Mouse (Mus musculus) layer of hippocampus, adult 2 months (tissue): ENCODE measurements at regions not wholly inside any gene's neighbourhood (a gene's known extent, or its start where the extent isn't known, plus 50 kb on each side); places are given as distances from the start of the nearest gene placed in this dataset.

Source experiments
- DNase-seq, 2 experiments: peaks; one replicate each; pipeline ENCODE4 v3.0.0; 2022; ENCODE audit warnings: low spot score in 2 of 2
- H3K27ac ChIP-seq: fragments of 200-600 bp; 2 replicates; pipeline ENCODE4 v1.8.1; 2022
- H3K4me3 ChIP-seq: fragments of 200-600 bp; 2 replicates; pipeline ENCODE4 v1.8.1; 2022; ENCODE audit warnings: mild to moderate bottlenecking
- CTCF ChIP-seq: fragments of 200-600 bp; conservative IDR thresholded peaks from 2 replicates; pipeline ENCODE4 v1.8.1; 2022; ENCODE audit warnings: antibody characterized with exemption, mild to moderate bottlenecking, moderate library complexity

DNA sequence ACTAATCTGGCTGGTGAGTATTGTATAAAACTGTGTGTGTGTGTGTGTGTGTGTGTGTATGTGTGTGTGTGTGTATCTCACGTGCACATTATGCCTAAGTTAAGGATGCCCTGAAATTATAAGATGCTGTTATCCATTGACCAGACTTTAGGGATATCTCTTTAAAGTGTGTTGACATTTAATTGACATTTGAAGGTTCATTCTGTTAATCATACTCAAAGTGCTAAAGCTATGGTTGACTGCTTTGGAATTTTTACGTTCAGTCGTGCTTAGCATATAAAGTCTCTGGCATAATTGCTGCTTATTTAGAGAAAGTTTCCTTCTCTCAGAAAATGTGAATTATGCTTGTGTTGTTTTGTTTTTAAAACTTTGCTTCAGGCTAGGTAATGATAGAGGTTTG lies 135.9 kb downstream of the Ogfrl1 start:
- Histone ChIP-seq H3K4me3 (no peak overlapping the region), H3K27ac (no peak overlapping the region)
- no peak for DNase-seq
- TF ChIP-seq CTCF, result no peak

DNA sequence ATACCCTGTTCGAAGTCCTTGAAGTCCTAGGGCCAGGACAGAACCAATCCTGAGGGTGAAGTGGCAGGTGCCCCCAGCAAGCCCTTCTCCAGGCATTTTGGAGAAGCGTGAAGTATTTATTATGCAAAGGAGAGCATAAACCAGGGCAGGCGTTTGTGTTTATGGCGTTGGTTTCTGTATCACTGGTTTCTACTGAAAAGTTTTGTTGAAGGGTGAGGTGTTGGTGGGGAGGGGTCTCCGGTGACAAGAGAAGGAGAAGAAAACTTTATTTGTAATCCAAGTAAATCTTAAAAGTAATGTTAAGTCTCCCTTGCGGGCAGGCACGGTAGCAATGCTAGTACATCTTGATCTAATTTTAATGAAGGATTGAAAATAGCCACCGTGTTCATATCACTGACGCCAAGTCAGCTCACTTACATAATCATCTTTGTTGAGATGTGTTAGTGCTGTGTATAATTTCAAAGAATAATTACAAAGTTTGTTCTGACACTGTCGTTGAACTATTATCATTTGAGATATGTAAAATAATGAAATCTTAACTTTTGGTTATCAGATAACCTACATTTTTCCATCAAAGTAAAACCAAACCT lies 140.2 kb downstream of the Ogfrl1 start:
- Histone ChIP-seq H3K27ac (peak overlapping the region; percentile 90), H3K4me3 (peak overlapping the region; percentile 78)
- TF ChIP-seq CTCF, result no peak
- DNase-seq, result no peak

DNA sequence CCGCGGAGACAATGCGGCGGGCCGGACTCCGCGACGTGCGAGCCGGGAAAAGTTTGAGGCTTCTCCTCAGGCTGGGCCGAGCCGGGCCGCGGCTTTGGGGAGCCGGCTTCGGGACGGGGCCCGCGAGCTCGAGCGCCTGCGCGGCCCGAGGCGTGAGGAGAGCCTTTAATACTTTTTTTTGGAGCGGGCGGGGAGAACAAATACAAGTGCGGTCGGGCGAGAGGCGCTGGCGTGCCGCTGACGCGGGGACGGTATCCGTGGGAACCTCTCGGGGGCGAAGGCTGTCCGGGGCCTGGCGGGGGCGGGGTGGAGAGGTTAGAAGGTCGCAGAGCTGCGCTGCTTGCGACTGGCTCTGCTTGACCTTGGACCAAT lies 141.0 kb downstream of the Ogfrl1 start:
- TF ChIP-seq CTCF, result no peak
- Histone ChIP-seq H3K4me3 (peak overlapping the region; percentile 78), H3K27ac (peak overlapping the region; percentile 90)
- peak; percentile 58 to 66 for DNase-seq

DNA sequence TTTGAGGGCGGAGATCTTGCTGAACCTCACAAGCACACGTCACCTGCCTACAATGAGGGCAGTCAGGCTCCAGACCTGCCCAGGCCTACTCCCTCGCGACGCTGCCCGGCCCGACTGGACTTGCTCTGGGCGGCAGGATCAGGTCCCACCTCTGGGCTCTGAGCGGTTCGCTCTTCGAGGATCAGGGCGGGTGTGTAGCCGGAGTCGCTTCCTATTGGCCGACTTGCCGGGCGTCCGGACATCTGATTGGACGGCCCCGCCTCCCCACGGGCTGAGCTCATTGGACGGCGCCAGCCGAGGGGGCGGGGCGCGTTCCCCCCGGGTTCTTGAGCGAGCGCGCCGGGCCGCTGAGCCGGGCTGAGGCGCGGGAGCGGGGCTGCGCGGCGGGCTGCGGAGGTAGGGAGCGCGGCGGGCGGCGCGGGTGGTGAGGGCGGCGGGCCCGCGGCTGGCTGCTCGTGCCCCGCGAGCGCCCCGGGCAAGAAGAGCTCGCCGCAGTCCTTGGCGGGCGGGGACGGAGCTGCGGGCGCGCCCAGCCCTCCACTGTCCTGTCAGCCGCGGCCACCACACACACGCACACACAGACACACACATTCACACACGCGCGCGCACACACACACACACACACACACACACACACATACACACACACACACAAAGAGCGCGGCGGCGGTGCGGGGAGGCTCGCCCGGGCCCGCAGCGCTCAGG lies 141.5 kb downstream of the Ogfrl1 start:
- peak overlapping the region; percentile 90 for H3K27ac ChIP-seq
- H3K4me3 ChIP-seq, result peak overlapping the region; percentile 78
- peak; percentile 96 for DNase-seq
- no peak for TF ChIP-seq CTCF

DNA sequence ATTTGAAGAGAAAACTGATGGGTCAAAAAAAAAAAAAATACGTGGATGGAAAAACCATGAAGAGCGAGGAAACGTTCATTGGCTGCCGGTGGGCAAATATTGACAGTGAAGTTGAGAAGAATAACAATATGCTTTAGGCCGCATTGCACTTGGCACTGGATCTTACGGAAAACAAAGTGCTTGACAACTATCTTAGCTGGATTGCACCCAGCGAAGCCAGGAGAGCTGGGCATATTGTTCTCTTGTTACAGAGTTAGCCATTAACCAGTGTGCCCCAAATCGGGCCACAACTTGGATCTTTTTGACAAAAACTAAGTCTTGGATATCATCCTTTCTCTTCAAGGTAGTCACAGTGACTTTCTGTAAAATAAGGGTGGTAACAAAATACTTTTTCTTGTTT lies 143.3 kb downstream of the Ogfrl1 start:
- no peak overlapping the region for H3K27ac ChIP-seq
- H3K4me3 ChIP-seq, result no peak overlapping the region

DNA sequence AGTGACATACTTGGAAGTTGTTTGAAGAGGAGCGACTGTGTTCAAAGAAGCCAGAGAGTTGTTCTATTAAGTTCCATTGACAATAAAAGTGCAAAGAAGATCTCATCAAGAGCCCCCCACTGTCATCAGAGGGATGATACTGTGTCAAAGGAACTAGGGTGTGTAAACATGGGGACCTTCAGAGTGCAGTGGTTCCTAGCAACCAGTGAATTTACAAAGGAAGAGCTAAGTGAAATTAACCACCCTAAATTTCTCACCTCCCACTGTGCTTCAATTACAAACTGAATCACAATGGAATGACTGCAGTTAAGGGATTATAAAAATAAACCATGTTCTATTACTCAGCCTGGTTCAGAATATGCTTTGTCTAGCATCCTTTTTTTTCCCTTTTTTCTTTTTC lies 129.5 kb upstream of the 4933415F23Rik start:
- no peak overlapping the region for H3K4me3 ChIP-seq
- TF ChIP-seq CTCF, result no peak
- H3K27ac ChIP-seq, result no peak overlapping the region
- DNase-seq, result no peak

More for the DNA sequence above, 143.3 kb downstream of the Ogfrl1 start:
- no peak for TF ChIP-seq CTCF
- DNase-seq, result no peak

DNA sequence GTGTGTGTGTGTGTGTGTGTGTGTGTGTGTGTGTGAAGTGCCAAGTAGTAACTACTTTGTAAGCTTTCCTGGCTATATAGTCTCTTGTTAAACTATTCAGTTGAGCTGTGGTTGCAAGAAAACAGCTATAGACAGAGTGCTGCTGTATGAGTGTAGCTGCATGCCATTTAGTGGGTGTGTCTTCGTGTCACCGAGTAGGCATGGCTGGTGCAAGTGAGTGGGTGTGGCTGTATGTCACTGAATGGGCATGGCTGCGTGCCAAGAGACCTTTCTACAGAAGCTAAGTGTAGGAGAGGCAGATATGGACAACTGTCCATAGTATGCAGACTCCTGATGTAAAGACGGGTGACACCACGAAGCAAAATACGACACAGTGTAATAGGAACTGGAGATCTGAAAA lies 126.4 kb upstream of the 4933415F23Rik start:
- Histone ChIP-seq H3K4me3 (no peak overlapping the region), H3K27ac (no peak overlapping the region)
- no peak for TF ChIP-seq CTCF
- no peak for DNase-seq

DNA sequence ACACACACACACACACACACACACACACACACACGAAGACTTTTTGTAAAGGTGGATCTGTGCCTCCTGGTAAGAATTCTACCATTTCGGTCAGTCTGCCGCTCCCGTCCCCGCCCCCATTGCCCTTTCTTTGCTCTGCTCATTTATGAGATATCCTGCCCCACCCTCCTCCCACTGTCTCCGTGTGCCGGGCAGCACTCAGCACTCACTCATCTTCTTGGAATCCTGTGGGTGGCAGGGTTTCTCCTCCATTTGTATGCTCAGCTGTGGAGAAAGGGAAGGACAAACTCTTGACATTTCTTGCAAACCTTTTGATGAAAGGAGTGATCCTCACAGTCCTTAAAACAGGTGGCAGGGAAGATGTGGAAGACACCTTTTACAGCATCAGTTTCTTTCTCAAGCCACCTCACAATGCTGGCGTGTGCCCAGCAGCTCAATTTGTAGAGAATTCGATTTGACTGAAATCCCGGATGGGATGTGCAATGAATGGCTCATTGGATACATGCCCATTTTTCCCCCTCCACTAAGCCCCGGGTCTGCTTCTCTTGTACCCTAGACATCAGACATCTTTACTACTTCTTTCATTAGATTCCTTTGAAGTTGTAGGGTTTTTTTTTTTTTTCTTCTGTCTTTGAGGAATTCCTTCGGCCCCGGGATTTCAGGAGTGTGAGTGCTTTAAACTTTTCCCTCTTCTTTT lies 112.6 kb upstream of the 4933415F23Rik start:
- TF ChIP-seq CTCF, result no peak

DNA sequence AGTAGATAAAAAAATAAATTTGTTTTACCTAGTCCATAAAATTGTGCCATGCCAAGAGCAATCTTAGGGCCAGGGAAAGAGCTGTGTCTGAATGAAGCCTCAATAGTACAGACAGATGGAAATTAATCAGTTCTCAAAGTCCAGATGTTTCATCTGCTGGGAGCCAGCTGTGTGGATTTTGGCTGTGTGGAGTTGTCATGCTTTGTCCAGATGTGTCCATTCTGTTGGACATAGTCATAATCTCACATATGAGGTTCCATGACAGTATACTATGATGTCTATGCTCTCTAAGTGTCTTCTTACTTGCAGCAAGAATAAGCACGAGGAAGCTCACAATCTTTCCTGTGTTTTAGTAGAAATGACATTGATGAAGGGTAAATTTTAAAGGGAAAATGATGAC lies 105.8 kb upstream of the 4933415F23Rik start:
- H3K27ac ChIP-seq, result no peak overlapping the region
- no peak for TF ChIP-seq CTCF

More for the DNA sequence above, 112.6 kb upstream of the 4933415F23Rik start:
- no peak for DNase-seq
- Histone ChIP-seq H3K27ac (no peak overlapping the region), H3K4me3 (no peak overlapping the region)

DNA sequence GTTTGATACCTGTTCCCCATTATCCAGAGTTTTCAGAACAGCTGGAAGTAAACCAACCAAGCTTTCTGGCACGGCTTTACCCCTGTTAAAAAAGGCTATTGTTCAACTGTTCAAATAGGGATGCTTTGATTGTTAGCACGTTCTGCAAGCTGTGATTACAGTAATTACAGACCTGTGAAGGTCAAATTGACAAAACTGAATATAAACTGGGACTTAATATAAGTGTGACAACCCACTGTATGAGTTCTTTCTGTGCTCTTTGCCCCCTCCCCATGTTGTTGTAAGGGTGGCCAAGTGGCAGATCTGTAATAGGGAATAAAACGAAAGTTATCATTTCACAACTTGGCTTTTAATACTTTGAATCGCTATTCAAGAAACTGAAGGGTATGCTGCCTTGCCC lies 105.0 kb upstream of the 4933415F23Rik start:
- TF ChIP-seq CTCF, result no peak
- Histone ChIP-seq H3K4me3 (no peak overlapping the region), H3K27ac (no peak overlapping the region)
- DNase-seq, result no peak

More for the DNA sequence above, 105.8 kb upstream of the 4933415F23Rik start:
- DNase-seq, result no peak
- no peak overlapping the region for H3K4me3 ChIP-seq

DNA sequence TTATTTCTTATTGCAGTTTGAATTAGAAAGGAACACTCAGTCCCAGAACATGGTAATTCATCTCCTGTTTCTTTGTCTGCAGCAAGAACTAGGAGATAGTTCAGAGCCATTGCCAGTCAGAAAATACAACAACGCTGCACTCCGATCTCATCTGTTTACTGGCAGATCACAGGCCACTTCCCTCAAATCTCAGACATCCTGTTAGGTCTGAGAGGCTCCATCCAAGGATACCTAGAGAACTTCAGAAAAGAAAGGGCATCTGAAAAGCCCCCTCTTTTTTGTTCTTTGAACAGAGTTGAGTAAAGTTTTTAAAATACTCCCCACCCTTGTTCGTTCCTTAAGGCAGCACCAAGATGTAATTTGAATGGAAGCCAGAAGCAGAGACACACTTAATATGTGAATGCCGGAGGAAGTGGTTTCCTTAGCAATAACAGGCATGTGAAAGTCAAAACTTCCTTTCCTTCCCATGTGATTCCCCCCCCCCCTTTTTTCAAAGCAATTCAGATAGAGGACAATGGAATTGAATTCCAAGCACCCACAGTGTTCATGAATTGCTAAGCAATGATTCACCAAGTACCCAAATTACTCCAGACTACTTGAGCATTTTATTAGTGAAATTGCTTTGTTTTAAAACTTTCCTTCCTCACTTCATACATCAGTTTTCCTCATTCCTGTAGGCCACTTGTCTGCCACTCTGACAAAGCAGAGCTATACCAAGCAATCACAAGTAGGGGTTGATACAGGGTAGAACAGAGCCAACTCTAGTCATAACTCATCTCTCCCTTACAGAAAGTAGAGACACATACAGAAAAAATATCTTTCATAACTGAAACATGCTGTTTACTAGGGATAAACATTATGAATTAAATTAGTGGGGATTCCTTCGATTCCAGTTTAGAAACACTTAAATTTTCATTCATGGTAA lies 100.7 kb upstream of the 4933415F23Rik start:
- Histone ChIP-seq H3K27ac (peak overlapping the region; percentile 84), H3K4me3 (no peak overlapping the region)
- TF ChIP-seq CTCF, result no peak
- no peak for DNase-seq

DNA sequence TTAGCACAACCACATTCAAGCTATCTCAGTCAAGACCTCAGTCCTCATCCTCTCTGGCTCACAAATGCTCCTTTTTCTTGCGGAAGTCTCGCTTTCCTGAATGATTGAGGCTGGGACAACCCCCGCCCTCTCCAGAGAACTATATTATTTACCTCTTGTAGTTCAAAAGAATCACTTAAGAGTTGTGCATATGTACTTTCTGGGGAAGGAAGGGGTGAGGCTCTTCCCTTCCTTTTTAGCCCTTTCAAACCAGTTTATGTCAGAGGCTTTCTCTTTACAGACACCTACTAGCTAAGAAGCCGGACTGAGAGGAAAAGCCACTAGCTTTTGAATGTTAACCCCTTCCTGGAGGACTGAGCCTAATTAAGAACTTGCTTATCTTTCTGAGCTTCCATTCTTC lies 98.4 kb upstream of the 4933415F23Rik start:
- no peak for DNase-seq
- Histone ChIP-seq H3K27ac (peak overlapping the region; percentile 12; the same call in 1 of the 2 replicates), H3K4me3 (no peak overlapping the region)
- TF ChIP-seq CTCF, result no peak

DNA sequence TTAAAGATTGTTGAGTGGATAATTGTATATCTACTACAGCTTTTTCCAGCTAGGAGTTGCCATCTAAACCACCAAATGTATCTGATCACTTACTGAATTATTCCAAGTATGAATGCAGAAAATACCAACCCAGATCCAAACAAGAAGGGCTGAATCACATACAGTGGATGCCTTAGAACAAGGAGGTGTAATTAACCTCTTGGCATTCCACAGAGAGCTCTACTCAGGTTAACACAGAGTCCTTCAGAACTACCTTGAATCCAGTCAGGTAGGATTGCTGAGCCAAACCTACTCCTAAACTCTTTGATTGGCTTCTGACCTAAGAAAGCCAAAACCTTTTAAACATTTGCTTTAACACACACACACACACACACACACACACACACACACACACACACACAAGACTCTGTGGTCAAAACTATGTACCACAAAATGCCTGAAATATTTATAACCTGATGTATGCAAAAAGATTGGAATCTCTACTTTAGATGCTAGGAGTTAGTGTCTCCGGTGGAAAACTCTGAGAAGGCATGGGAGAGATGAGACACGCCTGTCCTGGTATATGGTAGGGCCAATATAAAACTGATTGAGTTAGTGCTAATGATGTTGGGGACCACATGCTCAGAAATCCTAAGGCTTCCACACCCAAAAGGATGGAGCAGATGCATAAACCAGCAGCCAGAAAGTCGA lies 88.4 kb upstream of the 4933415F23Rik start:
- no peak overlapping the region for H3K27ac ChIP-seq
- DNase-seq, result no peak
- no peak for TF ChIP-seq CTCF
- H3K4me3 ChIP-seq, result no peak overlapping the region
